9 mouse cellular contexts compared by ENCODE assay signal in genomic region chr9:44335331-44336092, GRCm38 (mm10). TPM values are rescaled to one million over a fixed set of nuclear protein-coding genes. Genes with fewer than 3 reads are reported as not detected.
DNase-seq lines count a peak whose midpoint lies in the region; ATAC-seq and TF ChIP-seq lines count a peak whose summit lies in the region.
"Had no signal": no experiment of that assay in that cellular context is flagged by ENCODE, and none has a peak within 500 bp of the region (broad histone marks: within the 10 kb centered on the region; RNA-seq: fewer than 3 reads in every experiment).

No protein-coding gene starts in this region.

- peak; percentile 32; the same call in 1 of the 2 replicates for ATAC-seq in frontal cortex, adult (ENCODE audit: low TSS enrichment)
- ATAC-seq in heart, embryonic 13.5 days (ENCODE audit: extremely low read depth, insufficient number of reproducible peaks, low FRiP score, low TSS enrichment), result peak; percentile 11
- ATAC-seq in limb, embryonic 12.5 days (ENCODE audit: insufficient number of reproducible peaks, insufficient read depth, low FRiP score, low TSS enrichment, low read depth), result no peak
- ATAC-seq in midbrain, postnatal 0 days (ENCODE audit: low FRiP score), result no peak
- ATAC-seq in activated CD4-positive, CD25-positive, alpha-beta regulatory T cell, adult 4 months, result no peak

- H3K79me2 ChIP-seq in C2C12 (ENCODE audit: control insufficient read depth, insufficient read depth), result peaks cover 34% of the 10 kb centered on the region

- peak overlapping the region; percentile 99 for H3K9ac ChIP-seq in heart, embryonic 13.5 days
- peak overlapping the region; percentile 94 for H3K9ac ChIP-seq in limb, embryonic 12.5 days (replicated peaks)
- peak overlapping the region; percentile 90 for H3K9ac ChIP-seq in midbrain, postnatal 0 days (replicated peaks; ENCODE audit: low read length, poor library complexity, severe bottlenecking)

- H3K36me3 ChIP-seq in C2C12 (ENCODE audit: control insufficient read depth, insufficient read depth), result peaks cover 68% of the 10 kb centered on the region
- H3K36me3 ChIP-seq in heart, embryonic 13.5 days, result peaks cover 77% of the 10 kb centered on the region
- peaks cover 74% of the 10 kb centered on the region for H3K36me3 ChIP-seq in limb, embryonic 12.5 days
- H3K36me3 ChIP-seq in midbrain, postnatal 0 days (ENCODE audit: insufficient read depth, low read length), result peaks cover 28% of the 10 kb centered on the region

- H3K4me2 ChIP-seq in heart, embryonic 13.5 days, result peak overlapping the region; percentile 81
- H3K4me2 ChIP-seq in limb, embryonic 12.5 days, result peak overlapping the region; percentile 75
- peak overlapping the region; percentile 86 for H3K4me2 ChIP-seq in midbrain, postnatal 0 days (ENCODE audit: low read depth, low read length, poor library complexity, severe bottlenecking)

- H3K9me3 ChIP-seq in heart, embryonic 13.5 days, result no peaks in the 10 kb centered on the region
- no peaks in the 10 kb centered on the region for H3K9me3 ChIP-seq in limb, embryonic 12.5 days
- H3K9me3 ChIP-seq in midbrain, postnatal 0 days (ENCODE audit: low read length), result no peaks in the 10 kb centered on the region

- H3K4me1 ChIP-seq in heart, embryonic 13.5 days, result peaks cover 29% of the 10 kb centered on the region
- peaks cover 17% of the 10 kb centered on the region for H3K4me1 ChIP-seq in limb, embryonic 12.5 days (replicated peaks)
- peaks cover 5% of the 10 kb centered on the region; the same call in 1 of the 2 replicates for H3K4me1 ChIP-seq in midbrain, postnatal 0 days (ENCODE audit: insufficient read depth, low read length)

- no peak for DNase-seq in frontal cortex, adult 2 months (ENCODE audit: extremely low spot score in 1 of 2, low spot score in 1 of 2)
- peak; percentile 62 for DNase-seq in embryo, embryonic 10 days (ENCODE audit: low spot score)
- DNase-seq in midbrain, postnatal 0 days (ENCODE audit: low spot score), result no peak

- H3ac ChIP-seq in C2C12 (ENCODE audit: control insufficient read depth, insufficient read length, low read depth), result peak overlapping the region; percentile 86

- H3K79me3 ChIP-seq in C2C12 (ENCODE audit: low read depth), result peaks cover 22% of the 10 kb centered on the region

- WGBS in heart, embryonic 13.5 days, result under 1% methylated on average over 50 of the region's 50 CpGs
- WGBS in limb, embryonic 12.5 days, result under 1% methylated on average over 50 of the region's 50 CpGs
- WGBS in midbrain, postnatal 0 days, result under 1% methylated on average over 50 of the region's 50 CpGs

- peak overlapping the region; percentile 86 for H3K4me3 ChIP-seq in C2C12 (ENCODE audit: insufficient read depth, poor library complexity, severe bottlenecking)
- peak overlapping the region; percentile 97 for H3K4me3 ChIP-seq in heart, embryonic 13.5 days
- peak overlapping the region; percentile 80 for H3K4me3 ChIP-seq in limb, embryonic 12.5 days (replicated peaks)
- H3K4me3 ChIP-seq in midbrain, postnatal 0 days (ENCODE audit: low read depth, low read length), result peak overlapping the region; percentile 87

- TF ChIP-seq CTCF in C2C12 (IDR thresholded peaks at IDR 0.05; ENCODE audit: control insufficient read depth, insufficient read depth, insufficient read length), result no peak
- TF ChIP-seq CTCF in midbrain, postnatal 0 days (IDR thresholded peaks at IDR 0.05), result no peak

- H3K27me3 ChIP-seq in C2C12 (ENCODE audit: control insufficient read depth, insufficient read depth, insufficient read length), result no peaks in the 10 kb centered on the region
- H3K27me3 ChIP-seq in heart, embryonic 13.5 days (replicated peaks), result no peaks in the 10 kb centered on the region
- H3K27me3 ChIP-seq in limb, embryonic 12.5 days, result no peaks in the 10 kb centered on the region
- H3K27me3 ChIP-seq in midbrain, postnatal 0 days (ENCODE audit: insufficient read depth, low read length), result no peaks in the 10 kb centered on the region
- H3K27me3 ChIP-seq: Patski had no signal

- peak overlapping the region; percentile 99 for H3K27ac ChIP-seq in heart, embryonic 13.5 days (replicated peaks)
- H3K27ac ChIP-seq in limb, embryonic 12.5 days, result peak overlapping the region; percentile 98
- H3K27ac ChIP-seq in midbrain, postnatal 0 days (ENCODE audit: low read depth, low read length), result peak overlapping the region; percentile 85

TF ChIP-seq in C2C12, 6 proteins besides CTCF, POLR2A, EP300 and RAD21:
- no peak for TF ChIP-seq USF1 (IDR thresholded peaks at IDR 0.05; ENCODE audit: low read depth)

RNA-seq across cellular contexts. Expression of gene H2afx, which starts 1.0 kb away (rescaled TPM):
- 65.4 and 75.0 TPM in 2 replicates for polyA plus RNA-seq in frontal cortex, adult 2 months (2012; rRNA removed)
- 347 TPM for polyA plus RNA-seq in C2C12 (2012; fragmentation: generic; extraction: Trizol)
- 196 and 199 TPM in 2 replicates for polyA plus RNA-seq in heart, embryonic 13.5 days (2015; fragmentation: Nextera tagmentation; extraction: Ambion mirVana)
- 429 and 481 TPM in 2 replicates for polyA plus RNA-seq in limb, embryonic 12.5 days (2016; fragmentation: Nextera tagmentation; extraction: Ambion mirVana)
- total RNA-seq in midbrain, postnatal 0 days (2014; rRNA removed), result 91.7 and 145 TPM in 2 replicates
- polyA plus RNA-seq in midbrain, postnatal 0 days (2015; fragmentation: Nextera tagmentation; extraction: Ambion mirVana), result 112 and 119 TPM in 2 replicates
- 10 to 100 TPM; 29.0 to 36.5 TPM for polyA plus RNA-seq in activated CD4-positive, CD25-positive, alpha-beta regulatory T cell, adult 4 months (2017; shearing (Covaris generic))

RNA-seq across cellular contexts. Expression of gene Hmbs, which starts 8.5 kb away (rescaled TPM):
- polyA plus RNA-seq in frontal cortex, adult 2 months (2012; rRNA removed), result 30.3 and 33.4 TPM in 2 replicates
- polyA plus RNA-seq in C2C12 (2012; fragmentation: generic; extraction: Trizol), result 59.6 TPM
- polyA plus RNA-seq in heart, embryonic 13.5 days (2015; fragmentation: Nextera tagmentation; extraction: Ambion mirVana), result 135 and 149 TPM in 2 replicates
- 123 and 125 TPM in 2 replicates for polyA plus RNA-seq in limb, embryonic 12.5 days (2016; fragmentation: Nextera tagmentation; extraction: Ambion mirVana)
- total RNA-seq in midbrain, postnatal 0 days (2014; rRNA removed), result 30.1 and 31.7 TPM in 2 replicates
- polyA plus RNA-seq in midbrain, postnatal 0 days (2015; fragmentation: Nextera tagmentation; extraction: Ambion mirVana), result 55.5 and 56.9 TPM in 2 replicates
- polyA plus RNA-seq in activated CD4-positive, CD25-positive, alpha-beta regulatory T cell, adult 4 months (2017; shearing (Covaris generic)), result 10 to 100 TPM; 27.6 to 33.4 TPM

RNA-seq across cellular contexts. Expression of gene Dpagt1, which starts 9.7 kb away (rescaled TPM):
- 21.1 and 22.9 TPM in 2 replicates for polyA plus RNA-seq in frontal cortex, adult 2 months (2012; rRNA removed)
- polyA plus RNA-seq in C2C12 (2012; fragmentation: generic; extraction: Trizol), result 34.0 TPM
- 33.4 and 34.4 TPM in 2 replicates for polyA plus RNA-seq in heart, embryonic 13.5 days (2015; fragmentation: Nextera tagmentation; extraction: Ambion mirVana)
- 38.1 and 38.6 TPM in 2 replicates for polyA plus RNA-seq in limb, embryonic 12.5 days (2016; fragmentation: Nextera tagmentation; extraction: Ambion mirVana)
- total RNA-seq in midbrain, postnatal 0 days (2014; rRNA removed), result 23.2 and 27.2 TPM in 2 replicates
- 33.6 and 34.1 TPM in 2 replicates for polyA plus RNA-seq in midbrain, postnatal 0 days (2015; fragmentation: Nextera tagmentation; extraction: Ambion mirVana)
- polyA plus RNA-seq in activated CD4-positive, CD25-positive, alpha-beta regulatory T cell, adult 4 months (2017; shearing (Covaris generic)), result 10 to 100 TPM; 16.5 to 18.0 TPM

RNA-seq across cellular contexts. Expression of gene C2cd2l, which starts 15.4 kb away (rescaled TPM):
- 201 and 202 TPM in 2 replicates for polyA plus RNA-seq in frontal cortex, adult 2 months (2012; rRNA removed)
- polyA plus RNA-seq in C2C12 (2012; fragmentation: generic; extraction: Trizol), result 18.8 TPM
- 7.1 TPM in 2 replicates for polyA plus RNA-seq in heart, embryonic 13.5 days (2015; fragmentation: Nextera tagmentation; extraction: Ambion mirVana)
- polyA plus RNA-seq in limb, embryonic 12.5 days (2016; fragmentation: Nextera tagmentation; extraction: Ambion mirVana), result 7.9 and 8.1 TPM in 2 replicates
- total RNA-seq in midbrain, postnatal 0 days (2014; rRNA removed), result 48.9 and 57.1 TPM in 2 replicates
- polyA plus RNA-seq in midbrain, postnatal 0 days (2015; fragmentation: Nextera tagmentation; extraction: Ambion mirVana), result 22.6 and 23.6 TPM in 2 replicates
- 1 to 10 TPM; 4.3 to 5.3 TPM for polyA plus RNA-seq in activated CD4-positive, CD25-positive, alpha-beta regulatory T cell, adult 4 months (2017; shearing (Covaris generic))

RNA-seq across cellular contexts. Expression of gene Vps11, which starts 26.0 kb away (rescaled TPM):
- 44.1 and 47.2 TPM in 2 replicates for polyA plus RNA-seq in frontal cortex, adult 2 months (2012; rRNA removed)
- polyA plus RNA-seq in C2C12 (2012; fragmentation: generic; extraction: Trizol), result 26.1 TPM
- polyA plus RNA-seq in heart, embryonic 13.5 days (2015; fragmentation: Nextera tagmentation; extraction: Ambion mirVana), result 20.0 and 21.1 TPM in 2 replicates
- 28.9 and 30.7 TPM in 2 replicates for polyA plus RNA-seq in limb, embryonic 12.5 days (2016; fragmentation: Nextera tagmentation; extraction: Ambion mirVana)
- 41.5 and 42.6 TPM in 2 replicates for total RNA-seq in midbrain, postnatal 0 days (2014; rRNA removed)
- 41.5 and 43.3 TPM in 2 replicates for polyA plus RNA-seq in midbrain, postnatal 0 days (2015; fragmentation: Nextera tagmentation; extraction: Ambion mirVana)
- polyA plus RNA-seq in activated CD4-positive, CD25-positive, alpha-beta regulatory T cell, adult 4 months (2017; shearing (Covaris generic)), result 10 to 100 TPM; 21.5 to 40.8 TPM

Comparison
In these comparisons a context has a peak if more than half of its experiments do, and no peak if none do; other contexts are left out.
1. ATAC-seq: peak in frontal cortex, adult (single experiment) and heart, embryonic 13.5 days (single experiment); none in limb, embryonic 12.5 days (single experiment), midbrain, postnatal 0 days (single experiment) and activated CD4-positive, CD25-positive, alpha-beta regulatory T cell, adult 4 months (single experiment).
2. Peak in every context shown above with its lines, with median percentiles within 50 percentile points of each other: H3K4me3 ChIP-seq, H3K27ac ChIP-seq, H3K4me2 ChIP-seq and H3K9ac ChIP-seq.